Mouse (Mus musculus) MEL (cell line): ENCODE data around the gene Lyzl6.

Source experiments
- MAX ChIP-seq: IDR thresholded peaks from 2 replicates; pipeline ENCODE4 v1.6.1; 2011; ENCODE audit warnings: low read length, improper control_type of control experiment
- MAZ ChIP-seq: IDR thresholded peaks from 2 replicates; pipeline ENCODE4 v1.6.1; 2012; ENCODE audit warnings: low read depth, mild to moderate bottlenecking, inconsistent platforms, low read length, improper control_type of control experiment
- RCOR1 ChIP-seq: IDR thresholded peaks from 2 replicates; pipeline ENCODE4 v1.6.1; 2012; ENCODE audit warnings: low read depth, mild to moderate bottlenecking, inconsistent platforms, low read length, improper control_type of control experiment
- USF1 ChIP-seq: IDR thresholded peaks from 2 replicates; pipeline ENCODE4 v1.6.1; 2014; ENCODE audit warnings: low read depth, mild to moderate bottlenecking, inconsistent platforms, low read length, improper control_type of control experiment, moderate library complexity

GRCm38 (mm10) chr11:103643211-103643610 lies 4.5 kb upstream of the Lyzl6 start:
- TF ChIP-seq MAX (no peak), USF1 (no peak), RCOR1 (no peak), MAZ (no peak)
